Mouse (Mus musculus): Measurements from ENCODE around the gene Por.

DNA sequence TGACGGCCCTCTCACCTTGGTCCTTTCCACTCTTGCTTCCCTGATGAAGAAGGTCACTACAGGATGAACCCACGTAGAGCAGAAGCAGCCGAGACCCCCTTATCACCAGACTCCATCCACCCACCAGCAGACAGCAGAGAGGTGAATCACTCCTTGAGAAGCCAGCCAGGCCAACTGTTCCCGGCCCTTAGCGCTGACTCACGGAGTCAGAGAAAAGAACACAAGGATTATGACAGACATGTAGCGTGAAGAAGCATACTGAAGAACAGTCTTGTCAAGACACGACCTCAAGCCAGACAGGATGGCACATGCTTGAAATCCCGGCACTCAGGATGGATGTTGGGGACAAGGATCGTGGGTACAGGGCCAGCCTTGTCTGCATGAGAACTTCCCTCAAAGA, 48.1 kb upstream of the Por start:
- TF ChIP-seq CTCF (IDR thresholded peaks at IDR 0.05; ENCODE audit: borderline replicate concordance, insufficient read depth, low read depth, low read length) = no peak
- no peak for TF ChIP-seq POLR2A (IDR thresholded peaks at IDR 0.05; ENCODE audit: borderline replicate concordance, insufficient read depth, low read length)

Data from cerebellum, adult 2 months (tissue).